Mouse (Mus musculus): ENCODE results near the gene Gabbr1.

The Gabbr1 gene

DNA sequence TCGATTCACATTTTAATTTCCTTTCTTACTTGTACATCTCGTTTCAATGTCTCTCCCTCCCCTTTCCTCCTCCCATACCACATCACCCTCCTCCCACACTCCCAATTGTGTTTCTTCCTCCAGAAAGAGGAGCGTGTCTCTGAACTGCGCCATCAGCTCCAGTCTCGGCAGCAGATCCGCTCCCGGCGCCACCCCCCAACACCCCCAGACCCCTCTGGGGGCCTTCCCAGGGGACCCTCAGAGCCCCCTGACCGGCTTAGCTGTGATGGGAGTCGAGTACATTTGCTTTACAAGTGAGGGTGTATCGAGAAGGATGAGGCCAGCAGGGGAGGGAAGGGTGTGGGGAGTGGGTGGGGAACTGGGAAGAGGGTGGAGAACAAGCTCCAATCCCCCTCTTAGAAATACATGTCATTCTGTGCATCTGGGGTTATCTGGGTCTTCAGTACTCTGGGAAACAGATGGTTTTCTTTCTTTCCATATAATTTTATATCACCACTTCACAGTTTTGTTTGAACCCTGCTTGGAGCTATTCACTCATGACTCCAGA lies 27.0 kb downstream of the Gabbr1 start:
- in situ Hi-C loops (cut with MseI, MboI): no loop called here

DNA sequence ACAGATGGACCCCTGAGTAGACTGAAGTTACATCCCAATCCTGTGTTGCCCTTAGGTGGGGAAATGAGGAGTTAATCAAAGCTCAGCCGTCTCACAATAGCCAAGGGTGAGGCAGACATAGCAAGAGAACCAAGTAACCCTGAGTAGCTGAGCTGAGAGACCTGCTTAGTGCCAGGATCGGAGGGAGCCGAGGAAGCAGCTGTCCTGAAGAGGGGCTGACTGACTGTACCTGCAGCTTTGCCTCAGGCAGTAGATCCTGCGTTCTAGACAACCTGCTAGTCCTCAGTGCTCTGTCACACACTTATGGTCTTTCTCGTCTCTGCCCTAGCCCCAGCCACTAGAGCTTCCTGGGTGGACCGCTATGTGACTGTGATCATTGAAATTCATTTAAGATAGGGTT lies 29.4 kb downstream of the Gabbr1 start:
- in situ Hi-C loops (cut with MseI, MboI): loop anchor here in 1 of 2 experiments (5.0 kb wide), 1 partner anchor 127 kb away; the partner anchor contains the start of gene Olfr94

DNA sequence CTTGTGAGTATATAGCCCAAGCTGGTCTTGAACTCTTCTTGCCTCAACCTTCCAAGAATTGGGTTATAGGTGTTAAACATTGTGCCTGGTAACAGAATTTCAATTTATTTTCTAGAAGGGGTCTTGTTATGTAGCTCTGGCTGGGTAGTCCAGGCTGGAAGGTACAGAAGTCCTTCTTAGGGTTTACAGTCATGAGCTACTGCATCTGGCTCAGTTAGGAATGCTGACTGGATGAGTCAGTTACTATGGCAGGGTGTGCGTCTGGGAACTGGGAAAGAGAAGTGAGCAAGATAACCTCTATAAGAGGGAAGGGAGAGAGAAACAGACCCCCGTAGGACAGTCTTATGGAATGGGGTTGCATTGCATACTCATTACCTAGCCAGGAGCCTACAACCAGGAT lies 30.0 kb downstream of the Gabbr1 start:
- in situ Hi-C loops (cut with MseI, MboI): loop anchor here in 1 of 2 experiments (5.0 kb wide), 1 partner anchor 127 kb away; the partner anchor contains the start of gene Olfr94

DNA sequence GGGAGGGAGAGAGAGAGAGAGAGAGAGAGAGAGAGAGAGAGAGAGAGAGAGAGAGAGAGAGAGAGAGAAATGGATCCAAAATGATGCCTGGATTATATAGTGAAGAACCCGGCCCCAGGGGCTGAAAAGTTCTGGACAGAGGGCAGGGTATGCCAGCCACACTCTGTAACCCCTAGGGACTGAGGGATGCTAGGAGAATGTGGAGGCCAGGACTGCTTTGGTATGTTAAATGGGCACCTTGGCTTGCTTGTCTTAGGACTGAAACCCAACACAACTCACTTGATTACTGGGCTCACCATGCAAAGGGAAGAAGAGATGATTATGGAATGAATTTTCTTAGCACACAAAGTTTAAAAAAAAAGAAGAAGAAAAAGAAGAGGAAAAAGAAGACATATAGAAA lies 32.4 kb downstream of the Gabbr1 start:
- in situ Hi-C loops (cut with MseI, MboI): loop anchor here in 1 of 2 experiments (5.0 kb wide), 1 partner anchor 124 kb away; the partner anchor contains the start of gene Olfr94

DNA sequence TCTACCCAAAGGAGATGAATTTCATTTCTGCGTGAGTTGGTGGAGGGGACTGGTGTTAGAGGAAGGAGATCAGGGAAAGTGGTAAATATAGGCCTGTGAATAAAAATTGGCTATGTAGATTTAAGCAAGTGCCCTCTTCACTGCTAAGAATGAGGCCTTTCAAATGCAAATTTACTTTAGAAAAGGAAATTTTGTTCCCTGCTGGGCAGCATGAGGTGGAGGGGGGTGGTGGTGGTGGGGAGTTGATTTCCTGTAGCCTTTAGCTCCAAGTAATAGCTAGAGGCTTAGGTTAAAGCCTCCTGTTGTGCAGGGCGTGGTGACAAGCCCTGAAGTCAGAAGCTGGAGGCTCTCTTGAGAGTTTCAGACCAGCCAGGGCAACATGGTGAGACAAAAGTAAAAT lies 33.2 kb downstream of the Gabbr1 start:
- in situ Hi-C loops (cut with MseI, MboI): loop anchor here in 1 of 2 experiments (5.0 kb wide), 1 partner anchor 123 kb away; the partner anchor contains the start of gene Olfr94

DNA sequence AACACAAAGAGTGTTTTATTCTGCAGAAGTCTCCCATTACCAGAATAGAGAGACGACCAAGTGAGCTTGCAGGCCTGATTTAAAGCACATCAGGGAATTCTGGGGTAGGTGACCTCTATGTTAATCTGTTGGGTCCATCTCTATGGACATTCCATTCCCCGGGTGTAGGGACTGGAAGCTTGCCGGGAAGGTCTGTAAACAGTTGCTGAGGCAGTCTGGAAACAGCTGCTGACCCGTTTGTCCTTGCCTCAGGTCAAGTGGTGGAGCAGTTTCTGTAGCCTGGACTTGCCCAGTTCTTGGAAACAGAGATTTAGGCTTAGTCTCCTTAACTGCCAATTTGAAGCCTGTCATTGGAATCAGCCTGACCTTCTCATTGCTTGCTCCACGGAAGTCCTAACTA lies 34.4 kb downstream of the Gabbr1 start:
- in situ Hi-C loops (cut with MseI, MboI): loop anchor here in 1 of 2 experiments (5.0 to 10.0 kb wide), 2 partner anchors 122 to 1345 kb away; partner anchors contain the start of gene Olfr94

DNA sequence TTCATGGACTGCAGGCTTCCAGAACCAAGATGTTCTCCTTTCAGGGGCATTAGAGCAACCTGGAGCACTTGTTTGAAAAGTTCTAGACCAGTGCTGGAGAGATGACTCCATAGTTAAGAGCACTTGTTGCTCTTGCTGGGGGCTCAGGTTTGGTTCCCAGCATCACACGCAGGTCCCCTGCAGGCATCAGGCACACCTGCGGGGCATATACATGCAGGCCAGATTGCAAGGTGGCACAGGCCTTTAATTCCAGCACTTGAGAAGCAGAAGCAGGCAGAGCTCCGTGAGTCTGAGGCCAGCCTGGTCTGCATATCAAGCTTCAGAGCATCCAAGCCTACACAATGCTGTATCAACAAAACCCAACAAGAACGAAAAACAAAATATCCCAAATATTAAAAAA lies 35.9 kb downstream of the Gabbr1 start:
- in situ Hi-C loops (cut with MseI, MboI): loop anchor here in 1 of 2 experiments (5.0 to 10.0 kb wide), 2 partner anchors 121 to 1347 kb away; partner anchors contain the start of gene Olfr94

DNA sequence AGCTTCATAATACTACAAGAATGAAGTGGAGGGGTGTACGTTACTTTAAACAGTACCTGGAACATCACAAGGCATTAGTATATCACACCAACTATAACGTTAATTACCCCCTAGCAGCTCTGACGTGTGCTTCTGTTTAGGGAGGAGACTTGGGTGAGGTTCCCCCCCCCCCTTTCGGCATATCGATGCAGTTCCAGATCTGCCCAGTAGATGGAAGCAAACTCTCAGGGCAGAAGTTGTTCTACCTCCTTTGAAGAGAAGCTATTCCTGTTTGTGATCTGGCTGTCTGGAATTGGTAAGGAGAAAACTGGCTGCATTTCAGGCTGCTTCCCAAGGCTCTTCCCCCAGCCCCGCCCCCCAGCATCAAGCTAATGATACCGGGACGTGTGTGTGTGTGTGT lies 37.6 kb downstream of the Gabbr1 start:
- in situ Hi-C loops (cut with MseI, MboI): loop anchor here in 1 of 2 experiments (5.0 to 10.0 kb wide), 2 partner anchors 119 to 1349 kb away; partner anchors contain the start of gene Olfr94

DNA sequence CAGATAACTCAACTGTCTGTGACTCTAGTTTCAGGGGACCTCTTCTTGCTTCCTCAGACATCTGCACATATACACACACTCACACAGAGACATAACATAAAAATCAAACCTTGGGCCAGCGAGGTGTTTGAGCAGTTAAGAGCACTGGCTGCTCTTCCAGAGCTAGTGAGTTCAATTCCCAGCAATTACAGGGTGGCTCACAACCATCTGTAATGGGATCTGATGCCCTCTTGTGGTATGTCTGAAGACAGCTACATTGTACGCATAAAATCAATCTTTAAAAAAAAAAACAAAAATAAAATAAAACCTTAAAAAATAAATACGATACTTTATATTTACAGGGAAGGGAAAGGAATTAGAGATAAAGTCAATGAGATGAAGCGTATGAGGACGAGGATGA lies 38.9 kb downstream of the Gabbr1 start:
- in situ Hi-C loops (cut with MseI, MboI): loop anchor here in 1 of 2 experiments (5.0 to 10.0 kb wide), 2 partner anchors 118 to 1350 kb away; partner anchors contain the start of gene Olfr94

DNA sequence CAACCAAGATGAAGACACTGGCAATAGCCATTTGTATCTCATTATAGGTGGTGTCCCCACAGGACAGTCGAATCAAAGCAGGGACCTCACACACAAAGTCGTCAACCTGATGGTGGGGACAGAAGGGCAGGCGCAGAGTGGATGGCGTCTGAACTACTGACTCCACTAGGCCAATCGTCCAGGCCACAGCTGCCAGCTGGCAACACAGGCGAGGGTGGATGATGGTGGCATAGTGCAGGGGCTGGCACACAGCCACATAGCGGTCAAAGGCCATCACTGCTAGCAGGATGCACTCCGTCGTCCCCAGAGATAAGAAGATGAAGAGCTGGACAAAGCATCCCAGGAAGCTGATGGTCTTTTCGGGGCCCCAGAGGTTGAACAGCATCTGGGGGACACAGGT lies 39.8 kb downstream of the Gabbr1 start:
- in situ Hi-C loops (cut with MseI, MboI): loop anchor here in 1 of 2 experiments (10.0 kb wide), 1 partner anchor 1351 kb away; no protein-coding TSS in a partner anchor

DNA sequence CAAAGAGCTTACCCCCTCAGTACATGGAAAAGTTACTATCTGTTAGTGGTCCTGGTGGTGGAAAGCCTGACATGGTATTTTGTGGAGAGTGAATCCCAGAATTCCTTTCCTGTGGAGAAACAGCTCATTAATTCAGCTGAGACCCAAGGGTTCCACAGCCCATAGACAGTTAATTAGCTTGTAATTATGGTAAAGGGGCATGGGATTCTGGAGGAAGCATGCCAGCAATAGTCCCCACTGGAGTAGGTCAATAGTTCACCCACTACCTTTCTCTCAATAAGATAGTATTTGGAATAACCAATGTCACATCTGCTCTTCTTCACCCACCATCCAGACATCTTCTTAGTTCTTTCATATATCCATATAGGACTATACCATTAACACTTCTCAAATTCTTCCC lies 42.6 kb downstream of the Gabbr1 start, which contains the start of gene Olfr90:
Gene Olfr90, minus strand, starts transcription at position 101 of the 400 bp plus-strand sequence.
- in situ Hi-C loops (cut with MseI, MboI): loop anchor here in 1 of 2 experiments (10.0 kb wide), 1 partner anchor 1354 kb away; no protein-coding TSS in a partner anchor

DNA sequence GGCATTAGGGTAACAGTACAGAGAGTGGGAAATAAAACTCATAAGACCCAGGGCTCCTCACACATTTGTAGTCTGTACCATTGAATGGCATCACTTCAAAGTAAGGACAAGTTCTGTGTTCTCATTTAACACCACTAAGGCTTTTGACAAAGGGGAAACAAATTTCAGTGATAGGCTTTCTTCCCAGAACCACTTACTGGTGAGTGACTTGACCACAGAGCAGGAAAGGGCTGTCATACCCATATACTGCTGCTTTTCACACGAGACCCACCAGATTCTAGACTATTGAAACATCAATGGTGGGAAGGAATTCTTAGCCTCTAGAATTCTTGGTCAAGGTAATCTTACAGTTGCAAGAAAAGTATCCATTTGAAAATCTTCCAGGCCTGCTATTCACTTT lies 46.4 kb downstream of the Gabbr1 start:
- in situ Hi-C loops (cut with MseI, MboI): no loop called here

DNA sequence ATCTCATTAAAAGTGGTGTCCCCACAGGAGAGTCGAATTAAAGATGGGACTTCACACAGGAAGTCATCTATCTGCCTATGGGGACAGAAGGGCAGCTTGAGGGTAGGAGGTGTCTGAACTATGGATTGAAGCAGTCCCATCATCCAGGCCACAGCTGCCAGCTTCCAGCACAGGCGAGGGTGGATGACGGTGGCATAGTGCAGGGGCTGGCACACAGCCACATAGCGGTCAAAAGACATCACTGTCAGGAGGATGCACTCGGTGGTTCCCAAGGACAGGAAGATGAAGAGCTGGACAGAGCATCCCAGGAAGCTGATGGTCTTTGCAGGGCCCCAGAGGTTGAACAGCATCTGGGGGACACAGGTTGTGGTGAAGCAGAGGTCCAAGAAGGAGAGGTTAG lies 47.5 kb downstream of the Gabbr1 start:
- in situ Hi-C loops (cut with MseI, MboI): no loop called here

DNA sequence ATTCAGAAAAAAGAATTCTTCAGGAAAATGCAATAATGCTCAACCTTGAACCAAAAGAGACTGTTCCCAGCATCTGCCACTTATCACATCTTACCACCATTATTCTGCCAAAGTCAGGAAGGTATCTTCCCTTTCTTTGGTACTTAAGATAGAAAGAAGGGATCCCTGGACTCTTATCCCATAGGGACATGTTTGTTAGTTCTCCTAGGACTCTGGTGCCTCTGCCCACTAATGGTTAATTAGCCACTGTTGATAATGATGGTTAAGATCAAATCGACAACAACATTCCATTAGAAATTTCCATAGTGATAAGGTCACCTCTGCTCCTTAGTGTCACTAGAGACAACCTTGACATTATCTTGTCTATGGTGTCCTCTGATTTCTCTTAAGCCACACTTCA lies 52.4 kb downstream of the Gabbr1 start, which contains the start of gene Olfr91:
Gene Olfr91, minus strand, starts transcription at position 101 of the 400 bp plus-strand sequence.
- in situ Hi-C loops (cut with MseI, MboI): no loop called here

DNA sequence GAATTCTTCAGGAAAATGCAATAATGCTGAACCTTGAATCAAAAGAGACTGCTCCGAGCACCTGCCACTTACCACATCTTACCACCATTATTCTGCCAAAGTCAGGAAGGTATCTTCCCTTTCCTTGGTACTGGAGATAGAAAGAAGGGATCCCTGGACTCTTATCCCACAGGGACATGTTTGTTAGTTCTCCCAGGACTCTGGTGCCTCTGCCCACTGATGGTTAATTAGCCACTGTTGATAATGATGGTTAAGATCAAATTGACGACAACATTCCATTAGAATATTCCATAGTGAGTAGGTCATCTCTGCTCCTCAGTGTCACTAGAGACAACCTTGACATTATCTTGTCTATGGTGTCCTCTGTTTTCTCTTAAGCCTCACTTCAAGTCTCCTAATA lies 74.2 kb downstream of the Gabbr1 start, which contains the start of gene Olfr92:
Gene Olfr92, minus strand, starts transcription at position 101 of the 400 bp plus-strand sequence.
- in situ Hi-C loops (cut with MseI, MboI): loop anchor here in 1 of 2 experiments (10.0 kb wide), 1 partner anchor 1395 kb away; no protein-coding TSS in a partner anchor

Data from mouse trophoblast stem cell (cell line).